Mouse (Mus musculus): ENCODE measurements around the gene Gm49358. TPM values are rescaled to one million over a fixed set of nuclear protein-coding genes. Genes with fewer than 3 reads are reported as not detected.

The Gm49358 gene
- polyA plus RNA-seq, 1 experiment from 2014 or later, result not detected

DNA sequence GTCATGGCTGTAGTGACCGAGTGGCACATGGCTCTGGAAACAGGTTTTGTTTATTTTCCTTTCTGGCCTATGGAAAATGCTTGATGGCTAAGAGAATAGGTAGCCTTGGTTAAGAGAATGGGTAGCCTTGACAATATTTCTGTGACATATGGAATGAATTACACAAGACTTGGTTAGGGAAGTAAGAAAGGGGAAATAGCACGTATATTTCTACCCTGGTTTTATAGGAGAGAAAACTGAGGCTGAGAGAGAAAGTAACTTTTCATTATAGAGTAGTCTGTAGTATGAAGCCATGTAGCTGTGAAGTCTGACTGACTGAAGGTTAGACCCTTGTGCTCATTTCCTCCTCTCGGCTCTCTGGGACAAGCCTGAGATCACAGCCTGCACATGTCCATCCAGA lies 63.2 kb downstream of the Gm49358 start:
- Histone ChIP-seq H3K9me3 (ENCODE audit: control insufficient read depth, low read length) (no peaks in the 10 kb centered on the region), H3K4me3 (ENCODE audit: low read depth, low read length) (no peak overlapping the region), H3K36me3 (ENCODE audit: control insufficient read depth, insufficient read depth, low read length) (0 out of 2 replicates have a peak, but pooled peaks cover under 1% of the 10 kb centered on the region), H3K27me3 (replicated peaks; ENCODE audit: control insufficient read depth, insufficient read depth, low read length) (no peaks in the 10 kb centered on the region), H3K27ac (ENCODE audit: low read depth) (no peak overlapping the region), H3K4me1 (replicated peaks; ENCODE audit: control insufficient read depth, insufficient read depth, low read length) (no peaks in the 10 kb centered on the region), H3K4me2 (ENCODE audit: low read length) (no peak overlapping the region), H3K9ac (ENCODE audit: low read length) (no peak overlapping the region)
- 81% methylated on average over 3 of the region's 3 CpGs for WGBS
- ATAC-seq (replicated peaks; ENCODE audit: low FRiP score, low TSS enrichment, low read depth), result no peak
- no peak for DNase-seq (ENCODE audit: low spot score)

GRCm38 (mm10) chr10:86828221-86829135 lies 64.7 kb downstream of the Gm49358 start:
- Histone ChIP-seq H3K4me2 (ENCODE audit: low read length) (no peak overlapping the region), H3K27ac (ENCODE audit: low read depth) (no peak overlapping the region), H3K36me3 (ENCODE audit: control insufficient read depth, insufficient read depth, low read length) (0 out of 2 replicates have a peak, but pooled peaks cover 3% of the 10 kb centered on the region), H3K4me3 (ENCODE audit: low read depth, low read length) (no peak overlapping the region), H3K27me3 (replicated peaks; ENCODE audit: control insufficient read depth, insufficient read depth, low read length) (no peaks in the 10 kb centered on the region), H3K4me1 (replicated peaks; ENCODE audit: control insufficient read depth, insufficient read depth, low read length) (no peaks in the 10 kb centered on the region), H3K9ac (ENCODE audit: low read length) (no peak overlapping the region), H3K9me3 (ENCODE audit: control insufficient read depth, low read length) (no peaks in the 10 kb centered on the region)
- DNase-seq (ENCODE audit: low spot score), result no peak
- 86% methylated on average over 15 of the region's 15 CpGs for WGBS
- no peak for ATAC-seq (replicated peaks; ENCODE audit: low FRiP score, low TSS enrichment, low read depth)

GRCm38 (mm10) chr10:86829515-86829914 lies 65.7 kb downstream of the Gm49358 start:
- Histone ChIP-seq H3K4me1 (replicated peaks; ENCODE audit: control insufficient read depth, insufficient read depth, low read length) (no peaks in the 10 kb centered on the region), H3K4me2 (ENCODE audit: low read length) (no peak overlapping the region), H3K27me3 (replicated peaks; ENCODE audit: control insufficient read depth, insufficient read depth, low read length) (no peaks in the 10 kb centered on the region), H3K4me3 (ENCODE audit: low read depth, low read length) (no peak overlapping the region), H3K9ac (ENCODE audit: low read length) (no peak overlapping the region), H3K36me3 (ENCODE audit: control insufficient read depth, insufficient read depth, low read length) (0 out of 2 replicates have a peak, but pooled peaks cover 10% of the 10 kb centered on the region), H3K27ac (ENCODE audit: low read depth) (no peak overlapping the region), H3K9me3 (ENCODE audit: control insufficient read depth, low read length) (no peaks in the 10 kb centered on the region)
- no peak for ATAC-seq (replicated peaks; ENCODE audit: low FRiP score, low TSS enrichment, low read depth)
- 81% methylated on average over 2 of the region's 2 CpGs for WGBS
- no peak for DNase-seq (ENCODE audit: low spot score)

GRCm38 (mm10) chr10:86836784-86837183 lies 73.0 kb downstream of the Gm49358 start:
- Histone ChIP-seq H3K27me3 (replicated peaks; ENCODE audit: control insufficient read depth, insufficient read depth, low read length) (no peaks in the 10 kb centered on the region), H3K9ac (ENCODE audit: low read length) (no peak overlapping the region), H3K4me2 (ENCODE audit: low read length) (no peak overlapping the region), H3K4me3 (ENCODE audit: low read depth, low read length) (no peak overlapping the region), H3K9me3 (ENCODE audit: control insufficient read depth, low read length) (no peaks in the 10 kb centered on the region), H3K27ac (ENCODE audit: low read depth) (no peak overlapping the region), H3K4me1 (replicated peaks; ENCODE audit: control insufficient read depth, insufficient read depth, low read length) (no peaks in the 10 kb centered on the region), H3K36me3 (ENCODE audit: control insufficient read depth, insufficient read depth, low read length) (0 out of 2 replicates have a peak, but pooled peaks cover 10% of the 10 kb centered on the region)
- ATAC-seq (replicated peaks; ENCODE audit: low FRiP score, low TSS enrichment, low read depth) (no peak), DNase-seq (ENCODE audit: low spot score) (no peak)
- 79% methylated on average over 4 of the region's 4 CpGs for WGBS

- no peaks in the 10 kb centered on the region for H3K4me1 ChIP-seq (replicated peaks; ENCODE audit: control insufficient read depth, insufficient read depth, low read length)
- H3K9me3 ChIP-seq (ENCODE audit: control insufficient read depth, low read length), result no peaks in the 10 kb centered on the region
- ATAC-seq (replicated peaks; ENCODE audit: low FRiP score, low TSS enrichment, low read depth), result no peak
- no peak overlapping the region for H3K9ac ChIP-seq (ENCODE audit: low read length)
- no peak overlapping the region for H3K4me2 ChIP-seq (ENCODE audit: low read length)
- no peaks in the 10 kb centered on the region for H3K27me3 ChIP-seq (replicated peaks; ENCODE audit: control insufficient read depth, insufficient read depth, low read length)
- WGBS, result 78% methylated on average over 6 of the region's 6 CpGs
- no peak overlapping the region for H3K27ac ChIP-seq (ENCODE audit: low read depth)
- H3K36me3 ChIP-seq (ENCODE audit: control insufficient read depth, insufficient read depth, low read length), result 0 out of 2 replicates have a peak, but pooled peaks cover 7% of the 10 kb centered on the region
- DNase-seq (ENCODE audit: low spot score), result no peak
- H3K4me3 ChIP-seq (ENCODE audit: low read depth, low read length), result no peak overlapping the region
Observed at GRCm38 (mm10) chr10:86838827-86839226, 75.1 kb downstream of the Gm49358 start.

GRCm38 (mm10) chr10:86842659-86843058 lies 78.9 kb downstream of the Gm49358 start:
- Histone ChIP-seq H3K36me3 (ENCODE audit: control insufficient read depth, insufficient read depth, low read length) (no peaks in the 10 kb centered on the region), H3K4me3 (ENCODE audit: low read depth, low read length) (no peak overlapping the region), H3K4me2 (ENCODE audit: low read length) (no peak overlapping the region), H3K9me3 (ENCODE audit: control insufficient read depth, low read length) (no peaks in the 10 kb centered on the region), H3K27me3 (replicated peaks; ENCODE audit: control insufficient read depth, insufficient read depth, low read length) (no peaks in the 10 kb centered on the region), H3K4me1 (replicated peaks; ENCODE audit: control insufficient read depth, insufficient read depth, low read length) (no peaks in the 10 kb centered on the region), H3K27ac (ENCODE audit: low read depth) (no peak overlapping the region), H3K9ac (ENCODE audit: low read length) (no peak overlapping the region)
- 56% methylated on average over 5 of the region's 5 CpGs for WGBS
- DNase-seq (ENCODE audit: low spot score) (no peak), ATAC-seq (replicated peaks; ENCODE audit: low FRiP score, low TSS enrichment, low read depth) (no peak)

- Histone ChIP-seq H3K9ac (ENCODE audit: low read length) (no peak overlapping the region), H3K27me3 (replicated peaks; ENCODE audit: control insufficient read depth, insufficient read depth, low read length) (no peaks in the 10 kb centered on the region), H3K4me1 (replicated peaks; ENCODE audit: control insufficient read depth, insufficient read depth, low read length) (no peaks in the 10 kb centered on the region), H3K36me3 (ENCODE audit: control insufficient read depth, insufficient read depth, low read length) (no peaks in the 10 kb centered on the region), H3K4me3 (ENCODE audit: low read depth, low read length) (no peak overlapping the region), H3K9me3 (ENCODE audit: control insufficient read depth, low read length) (no peaks in the 10 kb centered on the region), H3K4me2 (ENCODE audit: low read length) (no peak overlapping the region), H3K27ac (ENCODE audit: low read depth) (no peak overlapping the region)
- 75% methylated on average over 9 of the region's 9 CpGs for WGBS
- DNase-seq (ENCODE audit: low spot score) (no peak), ATAC-seq (replicated peaks; ENCODE audit: low FRiP score, low TSS enrichment, low read depth) (no peak)
Observed at GRCm38 (mm10) chr10:86846926-86847467, 83.2 kb downstream of the Gm49358 start.

GRCm38 (mm10) chr10:86849087-86849486 lies 85.3 kb downstream of the Gm49358 start:
- ATAC-seq (replicated peaks; ENCODE audit: low FRiP score, low TSS enrichment, low read depth), result no peak
- Histone ChIP-seq H3K4me3 (ENCODE audit: low read depth, low read length) (no peak overlapping the region), H3K4me2 (ENCODE audit: low read length) (no peak overlapping the region), H3K4me1 (replicated peaks; ENCODE audit: control insufficient read depth, insufficient read depth, low read length) (no peaks in the 10 kb centered on the region), H3K9ac (ENCODE audit: low read length) (no peak overlapping the region), H3K27me3 (replicated peaks; ENCODE audit: control insufficient read depth, insufficient read depth, low read length) (no peaks in the 10 kb centered on the region), H3K27ac (ENCODE audit: low read depth) (no peak overlapping the region), H3K9me3 (ENCODE audit: control insufficient read depth, low read length) (no peaks in the 10 kb centered on the region), H3K36me3 (ENCODE audit: control insufficient read depth, insufficient read depth, low read length) (no peaks in the 10 kb centered on the region)
- DNase-seq (ENCODE audit: low spot score), result no peak
- WGBS, result 85% methylated on average over 4 of the region's 4 CpGs

Measured in intestine, embryonic 14.5 days (tissue).